Mouse (Mus musculus) liver, embryonic 13.5 days (tissue): ENCODE data around the gene Tns3. TPM values are rescaled to one million over a fixed set of nuclear protein-coding genes. Genes with fewer than 3 reads are reported as not detected.

Experiments used
- ATAC-seq: fragments of 200-750 bp; cut with Nextera tagmentation; 2 replicates; pipeline ENCODE4 v1.8.0; 2017; ENCODE audit warnings: low read depth, mild to moderate bottlenecking, moderate number of reproducible peaks, moderate library complexity
- DNase-seq: peaks from one replicate; pipeline ENCODE4 v3.0.0; 2022
- H3K27ac ChIP-seq: fragments of 300-500 bp; sonication (generic); 2 replicates; pipeline ENCODE4 v1.5.1; 2015; ENCODE audit warnings: moderate library complexity, mild to moderate bottlenecking, inconsistent platforms
- H3K27me3 ChIP-seq: fragments of 300-500 bp; sonication (generic); 2 replicates; pipeline ENCODE4 v1.6.1; 2015; ENCODE audit warnings: mild to moderate bottlenecking, inconsistent platforms
- H3K36me3 ChIP-seq: fragments of 300-500 bp; sonication (generic); 2 replicates; pipeline ENCODE4 v1.6.1; 2015; ENCODE audit warnings: mild to moderate bottlenecking, inconsistent platforms
- H3K4me1 ChIP-seq: fragments of 300-500 bp; sonication (generic); replicated peaks from 2 replicates; pipeline ENCODE4 v1.6.1; 2015; ENCODE audit warnings: inconsistent platforms
- H3K4me2 ChIP-seq: fragments of 300-500 bp; sonication (generic); 2 replicates; pipeline ENCODE4 v1.6.1; 2015; ENCODE audit warnings: inconsistent platforms, mild to moderate bottlenecking, moderate library complexity
- H3K4me3 ChIP-seq: fragments of 300-500 bp; sonication (generic); replicated peaks from 2 replicates; pipeline ENCODE4 v1.5.1; 2015; ENCODE audit warnings: mild to moderate bottlenecking, inconsistent platforms
- H3K9ac ChIP-seq: fragments of 300-500 bp; sonication (generic); 2 replicates; pipeline ENCODE4 v1.6.1; 2015; ENCODE audit warnings: mild to moderate bottlenecking, inconsistent platforms
- H3K9me3 ChIP-seq: fragments of 300-500 bp; sonication (generic); replicated peaks from 2 replicates; pipeline ENCODE4 v1.6.1; 2016; ENCODE audit warnings: inconsistent platforms
- WGBS: fragments of 180-500 bp; shearing (Covaris S2); methylation state at CpG from one replicate; pipeline ENCODE4 v1.1.7; 2015; ENCODE audit not compliant: insufficient replicate concordance; 5-methylcytosine and 5-hydroxymethylcytosine counted together
- polyA plus RNA-seq: library from polyadenylated mRNA; unstranded; fragments of >200 nt; fragmentation: Nextera tagmentation; extraction: Ambion mirVana; gene quantifications from 2 replicates; pipeline ENCODE4 v1.2.1, GENCODE M21; 2015

The Tns3 gene
- polyA plus RNA-seq, 1 experiment from 2014 or later = 2.8 TPM

DNA sequence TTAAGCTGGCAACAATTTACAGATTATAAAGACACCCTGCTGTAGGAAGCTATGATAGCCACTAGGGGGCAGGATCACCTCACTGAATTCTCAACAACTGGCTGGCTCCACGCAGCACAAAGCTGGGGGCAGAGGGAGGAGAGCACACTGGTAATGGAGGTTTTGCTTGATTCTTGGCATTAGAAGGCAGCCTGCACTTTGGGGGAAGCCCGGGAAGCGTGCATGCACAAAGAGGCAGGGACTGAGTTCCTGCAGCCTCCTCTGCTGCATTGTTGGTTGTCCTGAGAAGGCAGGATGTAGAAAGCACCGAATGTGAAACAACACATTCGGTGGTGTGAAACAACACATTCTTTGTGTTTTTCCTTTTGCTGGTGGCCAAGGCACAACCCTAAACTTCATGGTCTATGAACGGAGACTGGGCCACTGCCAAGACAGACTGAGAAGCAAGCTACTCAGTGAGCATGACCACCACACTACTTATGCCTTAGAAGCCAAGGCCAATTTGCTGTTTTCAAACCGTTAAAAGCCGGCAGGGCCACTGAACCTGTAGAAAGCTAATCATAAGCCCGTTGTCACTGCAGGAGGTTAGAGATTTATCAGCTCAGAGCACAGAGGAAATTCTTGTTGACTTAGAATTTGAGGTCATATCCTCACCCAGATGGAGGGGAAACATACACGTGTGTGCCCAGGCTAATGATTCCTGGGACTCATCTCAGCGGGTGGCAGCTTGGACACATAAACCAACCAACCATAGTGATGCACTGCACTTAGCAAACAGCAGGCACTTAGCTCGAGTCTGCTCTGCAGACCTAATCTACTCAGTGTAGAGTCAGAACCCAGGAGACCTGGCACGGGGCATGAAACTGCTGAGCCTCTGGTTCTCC, 239.8 kb downstream of the Tns3 start:
- Histone ChIP-seq H3K4me2 (no peak overlapping the region), H3K27ac (no peak overlapping the region), H3K27me3 (no peaks in the 10 kb centered on the region), H3K4me3 (no peak overlapping the region), H3K36me3 (no peaks in the 10 kb centered on the region), H3K9me3 (no peaks in the 10 kb centered on the region), H3K4me1 (no peaks in the 10 kb centered on the region), H3K9ac (no peak overlapping the region)
- ATAC-seq = no peak
- 40% methylated on average over 13 of the region's 13 CpGs for WGBS
- DNase-seq = peak; percentile 11

DNA sequence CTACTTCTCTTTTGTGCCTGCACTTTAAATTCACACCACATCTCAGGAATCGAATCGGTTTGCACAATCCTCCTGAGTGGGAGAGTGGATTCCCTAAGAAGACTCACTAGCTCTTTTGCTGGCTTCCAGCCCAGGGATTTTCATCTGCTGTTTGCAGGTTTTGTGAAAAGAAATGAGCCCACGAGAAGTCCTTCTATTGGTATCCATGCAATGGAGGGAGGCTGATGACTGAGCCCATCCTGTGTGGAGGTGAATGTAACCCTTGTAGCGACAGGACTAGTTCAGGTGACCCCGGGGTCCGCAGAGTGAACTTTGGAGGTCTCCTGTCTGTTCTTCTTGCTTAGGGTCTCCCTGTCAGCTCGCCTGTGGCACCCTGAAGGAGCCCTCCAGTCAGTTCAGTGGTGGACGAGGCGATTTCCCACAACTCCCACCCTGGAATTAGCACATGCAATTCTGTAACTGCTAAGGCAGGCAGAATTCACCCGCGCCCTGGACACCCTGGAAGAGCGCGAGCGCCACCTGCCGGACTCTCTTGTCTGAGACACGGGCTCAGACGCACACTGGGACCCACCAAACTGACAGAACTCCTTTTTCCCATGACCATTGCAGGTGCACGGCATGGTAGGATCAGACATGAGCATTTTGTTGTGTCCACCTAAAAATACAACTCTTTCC, 259.0 kb downstream of the Tns3 start:
- Histone ChIP-seq H3K4me3 (no peak overlapping the region), H3K36me3 (no peaks in the 10 kb centered on the region), H3K9me3 (no peaks in the 10 kb centered on the region), H3K27me3 (no peaks in the 10 kb centered on the region), H3K9ac (no peak overlapping the region), H3K4me2 (no peak overlapping the region), H3K4me1 (no peaks in the 10 kb centered on the region), H3K27ac (no peak overlapping the region)
- ATAC-seq (no peak), DNase-seq (no peak)
- 24% methylated on average over 18 of the region's 18 CpGs for WGBS

DNA sequence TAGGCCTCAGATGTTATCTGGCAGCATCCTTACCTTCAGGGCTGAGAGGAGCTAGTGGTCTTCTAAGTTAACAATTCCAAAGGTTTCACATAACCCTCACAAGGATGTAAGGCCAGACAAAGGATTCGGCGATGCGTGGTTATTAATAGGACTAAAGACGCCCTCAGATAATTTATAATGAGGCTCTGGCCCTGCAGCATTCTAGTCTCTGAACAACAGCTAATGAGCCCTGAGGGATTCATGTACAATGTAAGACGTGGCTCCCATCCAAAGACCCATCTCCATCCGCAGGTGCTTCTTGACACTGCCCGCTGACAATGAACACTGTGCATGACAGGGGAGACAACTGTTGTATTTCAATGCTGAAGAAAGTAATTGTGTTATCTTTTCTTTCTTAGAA, 263.0 kb downstream of the Tns3 start:
- 72% methylated on average over 7 of the region's 7 CpGs for WGBS
- Histone ChIP-seq H3K4me1 (no peaks in the 10 kb centered on the region), H3K27me3 (no peaks in the 10 kb centered on the region), H3K36me3 (no peaks in the 10 kb centered on the region), H3K4me3 (no peak overlapping the region), H3K9me3 (no peaks in the 10 kb centered on the region), H3K9ac (no peak overlapping the region), H3K4me2 (no peak overlapping the region), H3K27ac (no peak overlapping the region)
- no peak for DNase-seq
- ATAC-seq = no peak

DNA sequence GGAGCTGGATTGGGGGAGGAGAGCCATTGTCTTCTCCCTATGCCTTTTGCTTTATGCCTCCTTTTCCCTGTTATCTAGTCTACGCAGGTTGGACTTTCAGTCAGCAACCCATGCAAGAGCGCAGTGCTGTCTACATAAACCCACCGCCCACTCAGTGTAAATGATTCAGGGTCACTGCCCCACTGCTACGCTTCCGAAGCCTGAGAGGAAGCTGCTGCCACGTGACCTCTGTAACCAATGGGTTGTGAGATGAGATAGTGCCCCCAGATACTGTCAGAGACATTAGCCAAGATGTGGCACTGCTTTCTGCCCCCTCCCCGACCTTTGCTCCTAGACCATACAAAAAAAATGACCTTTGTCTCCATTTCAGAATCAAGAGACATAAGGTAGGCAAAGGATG, 268.0 kb downstream of the Tns3 start:
- Histone ChIP-seq H3K9ac (no peak overlapping the region), H3K9me3 (no peaks in the 10 kb centered on the region), H3K36me3 (no peaks in the 10 kb centered on the region), H3K27ac (no peak overlapping the region), H3K4me2 (no peak overlapping the region), H3K27me3 (no peaks in the 10 kb centered on the region), H3K4me3 (no peak overlapping the region), H3K4me1 (no peaks in the 10 kb centered on the region)
- DNase-seq (no peak), ATAC-seq (no peak)
- WGBS = 55% methylated on average over 7 of the region's 7 CpGs

DNA sequence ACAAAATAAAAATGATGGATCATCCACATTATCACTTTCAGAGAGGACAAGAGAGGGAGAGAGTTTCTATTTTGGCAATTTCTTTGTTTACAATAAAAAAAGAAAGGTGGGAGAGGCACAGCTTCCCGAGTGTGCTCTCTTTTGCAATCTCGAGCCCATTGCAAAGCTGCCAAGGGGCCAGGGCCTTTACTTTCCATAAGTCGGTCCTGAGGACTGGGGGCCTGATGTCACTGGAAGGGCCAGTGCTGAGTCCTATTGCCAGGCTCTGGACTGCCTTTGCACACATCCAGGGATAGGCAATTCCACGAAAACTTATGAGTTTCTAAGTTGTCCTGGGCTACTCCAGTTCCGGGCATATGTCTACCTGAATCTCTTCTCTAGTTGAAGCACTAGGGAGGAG, 272.8 kb downstream of the Tns3 start:
- Histone ChIP-seq H3K9me3 (no peaks in the 10 kb centered on the region), H3K9ac (no peak overlapping the region), H3K4me1 (no peaks in the 10 kb centered on the region), H3K4me3 (no peak overlapping the region), H3K4me2 (no peak overlapping the region), H3K27me3 (no peaks in the 10 kb centered on the region), H3K27ac (no peak overlapping the region), H3K36me3 (no peaks in the 10 kb centered on the region)
- no peak for ATAC-seq
- WGBS = 47% methylated on average over 5 of the region's 5 CpGs
- no peak for DNase-seq

DNA sequence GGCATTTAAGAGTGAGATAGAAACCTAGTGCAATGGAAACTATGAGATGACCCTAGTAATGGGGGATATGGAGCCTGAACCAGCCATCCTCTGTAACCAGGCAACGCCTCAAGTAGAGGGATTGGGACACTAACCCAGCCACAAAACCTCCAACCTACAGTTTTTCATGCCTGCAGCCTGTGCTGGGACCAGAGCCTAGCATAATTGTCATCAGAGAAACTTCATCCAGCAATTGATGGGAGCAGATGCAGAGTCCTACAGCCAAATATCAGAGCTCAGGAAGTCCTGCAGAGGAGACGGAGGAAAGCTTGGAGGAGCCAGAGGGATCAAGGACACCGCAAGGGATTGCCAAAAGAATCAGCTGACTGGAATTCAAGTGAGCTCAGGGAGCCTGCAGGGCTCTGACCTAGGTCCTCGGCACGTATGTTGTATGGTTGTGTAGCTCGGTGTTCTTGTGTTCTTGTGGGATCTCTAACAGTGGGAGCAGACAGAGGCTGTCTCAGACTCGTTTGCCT, 278.4 kb downstream of the Tns3 start:
- no peaks in the 10 kb centered on the region for H3K9me3 ChIP-seq
- ATAC-seq (no peak), DNase-seq (no peak)
- H3K4me1 ChIP-seq = no peaks in the 10 kb centered on the region
- H3K27me3 ChIP-seq = no peaks in the 10 kb centered on the region
- H3K36me3 ChIP-seq = no peaks in the 10 kb centered on the region
- H3K4me3 ChIP-seq = no peak overlapping the region
- H3K27ac ChIP-seq = no peak overlapping the region
- WGBS = 58% methylated on average over 7 of the region's 7 CpGs
- H3K9ac ChIP-seq = no peak overlapping the region
- H3K4me2 ChIP-seq = no peak overlapping the region
